Mouse (Mus musculus) C2C12 (cell line): ENCODE results near the gene Zfp239.

Source experiments
- CEBPB ChIP-seq: IDR thresholded peaks from one replicate; pipeline ENCODE4 v1.6.1; 2011; ENCODE audit warnings: low read depth, mild to moderate bottlenecking, control low read depth, moderate library complexity
- CTCF ChIP-seq: IDR thresholded peaks from one replicate; pipeline ENCODE4 v1.5.1; 2011; ENCODE audit not compliant: control insufficient read depth, insufficient read depth, insufficient read length
- FOSL1 ChIP-seq: IDR thresholded peaks from one replicate; pipeline ENCODE4 v1.8.0; 2011; ENCODE audit warnings: mild to moderate bottlenecking, low read length; ENCODE audit not compliant: poor library complexity, insufficient read depth, severe bottlenecking
- MAX ChIP-seq: IDR thresholded peaks from one replicate; pipeline ENCODE4 v1.6.1; 2011; ENCODE audit warnings: mild to moderate bottlenecking, control low read depth
- MYOD1 ChIP-seq: IDR thresholded peaks from one replicate; pipeline ENCODE4 v1.6.1; 2011; ENCODE audit warnings: low read depth; ENCODE audit not compliant: control insufficient read depth, insufficient read length
- USF1 ChIP-seq: IDR thresholded peaks from one replicate; pipeline ENCODE4 v1.6.1; 2011; ENCODE audit warnings: low read depth, mild to moderate bottlenecking, control low read depth, moderate library complexity

DNA sequence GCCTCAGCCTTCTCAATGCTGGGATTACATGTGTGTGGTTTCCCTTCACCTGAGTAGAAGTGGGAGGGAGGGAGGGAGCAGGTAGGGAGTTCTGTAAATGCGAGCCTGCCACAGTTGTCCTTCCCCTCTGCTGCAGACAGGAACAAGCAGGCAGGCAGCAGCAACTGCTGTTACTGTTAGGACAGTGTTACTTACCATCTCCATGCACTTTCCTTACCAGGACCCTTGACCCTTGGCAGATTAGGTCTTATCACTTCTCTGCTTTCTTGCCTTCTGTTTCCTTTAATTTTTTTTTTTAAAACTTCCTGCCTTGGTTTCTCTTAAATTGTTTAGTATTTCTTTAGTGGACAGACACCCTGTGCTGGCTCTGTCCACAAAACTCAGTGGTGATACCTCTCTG lies 26.1 kb downstream of the Zfp239 start:
- no peak for TF ChIP-seq CTCF
- TF ChIP-seq MYOD1, result no peak
- TF ChIP-seq CEBPB, result no peak
- TF ChIP-seq MAX, result no peak
- TF ChIP-seq USF1, result no peak
- no peak for TF ChIP-seq FOSL1
